Mouse (Mus musculus): ENCODE measurements at regions not wholly inside any gene's neighbourhood (a gene's known extent, or its start where the extent isn't known, plus 50 kb on each side); places are given as distances from the start of the nearest gene placed in this dataset.

DNA sequence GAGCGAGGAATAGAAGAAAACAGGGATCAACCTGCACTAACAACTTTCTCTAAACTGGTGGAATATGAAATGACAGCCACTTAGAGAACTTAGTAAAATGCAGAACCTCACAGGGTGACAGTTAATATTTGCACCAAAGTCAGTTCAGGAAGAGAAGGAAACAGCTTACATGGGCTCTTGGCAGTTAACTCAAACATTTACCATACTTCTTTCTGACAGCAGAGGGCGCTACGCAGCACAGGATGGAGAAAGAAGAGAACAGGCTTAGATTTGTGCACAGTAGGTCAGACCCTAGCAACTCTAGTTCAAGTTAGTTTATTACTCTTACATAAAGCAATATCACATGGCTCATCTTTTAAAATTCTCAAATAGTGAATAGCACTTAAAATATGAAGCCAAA lies 261.3 kb downstream of the Gm45692 start (continued):
- TF ChIP-seq E2F4 (IDR thresholded peaks at IDR 0.05; ENCODE audit: insufficient replicate concordance, low read depth, low read length) (no peak), ZMIZ1 (IDR thresholded peaks at IDR 0.05; ENCODE audit: low read depth, low read length) (no peak)

DNA sequence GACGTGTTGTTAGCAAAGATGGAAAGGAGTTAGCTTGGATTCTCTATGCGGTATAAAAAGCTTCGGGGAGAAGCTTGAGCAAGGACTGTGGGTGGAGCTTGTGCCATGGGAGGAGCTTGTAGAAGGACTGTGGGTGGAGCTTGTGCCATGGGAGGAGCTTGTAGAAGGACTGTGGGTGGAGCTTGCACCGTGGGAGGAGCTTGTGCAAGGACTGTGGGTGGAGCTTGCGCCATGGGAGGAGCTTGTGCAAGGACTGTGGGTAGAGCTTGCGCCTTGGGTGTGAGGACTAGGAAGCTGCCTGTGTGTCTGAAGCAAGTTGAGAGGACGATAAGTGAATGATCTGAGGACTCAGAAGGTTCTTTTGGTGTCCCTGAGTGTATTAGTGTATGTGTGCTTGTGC lies 263.1 kb downstream of the Gm45692 start:
- Histone ChIP-seq H3K27ac (ENCODE audit: insufficient read depth, low read depth) (no peak overlapping the region), H3K4me1 (ENCODE audit: control insufficient read depth in 1 of 2, insufficient read depth in 2 of 2) (peaks cover 4 to 7% of the 10 kb centered on the region in 2 experiments; a peak in 3 of 4 replicates), H3K4me3 (replicated peaks in 1 of 3; ENCODE audit: low read depth in 2 of 3, low read length in 2 of 3, poor library complexity in 1 of 3) (no peak overlapping the region), H3K9me3 (replicated peaks; ENCODE audit: low read length) (peaks cover 9% of the 10 kb centered on the region), H3K27me3 (replicated peaks) (peaks cover 2% of the 10 kb centered on the region), H3K79me2 (replicated peaks; ENCODE audit: control insufficient read depth, extremely low read depth, insufficient read depth, poor library complexity, severe bottlenecking) (no peaks in the 10 kb centered on the region), H3K4me2 (ENCODE audit: insufficient read depth, low read depth, poor library complexity, severe bottlenecking) (no peak overlapping the region), H3K36me3 (replicated peaks in 1 of 2; ENCODE audit: control insufficient read depth in 1 of 2, insufficient read depth in 1 of 2, low read length in 1 of 2) (no peaks in the 10 kb centered on the region), H3K9ac (ENCODE audit: insufficient read depth, low read depth) (no peak overlapping the region)
- TF ChIP-seq RCOR1 (conservative IDR thresholded peaks at IDR 0.05; ENCODE audit: low read depth, low read length) = no peak
- no peak for TF ChIP-seq BHLHE40 (IDR thresholded peaks at IDR 0.05; ENCODE audit: low read depth, low read length)
- TF ChIP-seq PAX5 (IDR thresholded peaks at IDR 0.05; ENCODE audit: low read length) = no peak
- no peak for TF ChIP-seq HCFC1 (IDR thresholded peaks at IDR 0.05; ENCODE audit: low read depth, low read length)
- TF ChIP-seq JUN (IDR thresholded peaks at IDR 0.05; ENCODE audit: insufficient read depth, low read depth, low read length) = no peak
- TF ChIP-seq MAX (IDR thresholded peaks at IDR 0.05; ENCODE audit: low read length) = no peak
- TF ChIP-seq UBTF (IDR thresholded peaks at IDR 0.05; ENCODE audit: low read depth, low read length) = no peak
- TF ChIP-seq ETS1 (conservative IDR thresholded peaks at IDR 0.05; ENCODE audit: low read depth, low read length) = no peak
- TF ChIP-seq ZNF384 (IDR thresholded peaks at IDR 0.05; ENCODE audit: low read depth, low read length) = no peak
- no peak for TF ChIP-seq ZKSCAN1 (IDR thresholded peaks at IDR 0.05; ENCODE audit: borderline replicate concordance, low read depth, low read length)
- in situ Hi-C loops (cut with MboI; ENCODE audit: low pct_ligation_motif_present, low pct_unique_long_range_greater_than_20kb, low sequenced_read_pairs) = no loop called here
- peak; percentile 6 for DNase-seq (ENCODE audit: extremely low read depth)
- dilution Hi-C loops (cut with MboI; ENCODE audit: extremely low pct_ligation_motif_present, extremely low pct_unique_long_range_greater_than_20kb, low sequenced_read_pairs) = no loop called here

- H3K36me3 ChIP-seq (replicated peaks in 1 of 2; ENCODE audit: control insufficient read depth in 1 of 2, insufficient read depth in 1 of 2, low read length in 1 of 2) = no peaks in the 10 kb centered on the region
- no peak for DNase-seq (ENCODE audit: extremely low read depth)
- no peak overlapping the region for H3K27ac ChIP-seq (ENCODE audit: insufficient read depth, low read depth)
- in situ Hi-C loops (cut with MboI; ENCODE audit: low pct_ligation_motif_present, low pct_unique_long_range_greater_than_20kb, low sequenced_read_pairs) (no loop called here), dilution Hi-C loops (cut with MboI; ENCODE audit: extremely low pct_ligation_motif_present, extremely low pct_unique_long_range_greater_than_20kb, low sequenced_read_pairs) (no loop called here)
- peaks cover 3% of the 10 kb centered on the region for H3K9me3 ChIP-seq (replicated peaks; ENCODE audit: low read length)
- H3K4me3 ChIP-seq (replicated peaks in 1 of 3; ENCODE audit: low read depth in 2 of 3, low read length in 2 of 3, poor library complexity in 1 of 3) = no peak overlapping the region
- no peak overlapping the region for H3K9ac ChIP-seq (ENCODE audit: insufficient read depth, low read depth)
- TF ChIP-seq HCFC1 (IDR thresholded peaks at IDR 0.05; ENCODE audit: low read depth, low read length) (no peak), PAX5 (IDR thresholded peaks at IDR 0.05; ENCODE audit: low read length) (no peak), CTCF (conservative IDR thresholded peaks at IDR 0.05 in 1 of 2, IDR thresholded peaks at IDR 0.05 in 1 of 2; ENCODE audit: low read depth in 2 of 2, low read length in 2 of 2) (no peak), MAFK (IDR thresholded peaks at IDR 0.05; ENCODE audit: insufficient replicate concordance, low read length) (no peak)
- no peak overlapping the region for H3K4me2 ChIP-seq (ENCODE audit: insufficient read depth, low read depth, poor library complexity, severe bottlenecking)
- no peaks in the 10 kb centered on the region for H3K79me2 ChIP-seq (replicated peaks; ENCODE audit: control insufficient read depth, extremely low read depth, insufficient read depth, poor library complexity, severe bottlenecking)
- H3K27me3 ChIP-seq (replicated peaks) = peaks cover 6% of the 10 kb centered on the region
- peaks cover 4 to 7% of the 10 kb centered on the region in 2 experiments; a peak in 3 of 4 replicates for H3K4me1 ChIP-seq (ENCODE audit: control insufficient read depth in 1 of 2, insufficient read depth in 2 of 2)
These were observed 264.6 kb downstream of the Gm45692 start for GRCm38 (mm10) chr8:26383886-26384285.
